Mouse (Mus musculus) embryo, embryonic 11.5 days (tissue): ENCODE results near the gene Zfp771.

Experiments used
- DNase-seq: peaks from one replicate; pipeline ENCODE4 v3.0.0-alpha.2; 2012; ENCODE audit warnings: low read depth, low spot score

Zfp771 gene

GRCm38 (mm10) chr7:127243870-127244657, at the start of gene Zfp771:
TSS of gene Zfp771 (plus strand) at chr7:127244274.
- DNase-seq: peak; percentile 88

GRCm38 (mm10) chr7:127194633-127195029, 49.4 kb upstream of the Zfp771 start:
- DNase-seq: no peak

- peak; percentile 93 for DNase-seq
Observed at GRCm38 (mm10) chr7:127195544-127196295, 48.4 kb upstream of the Zfp771 start, which contains the start of gene Cd2bp2. TSS of gene Cd2bp2 (minus strand) at chr7:127196050.

- DNase-seq: no peak
Observed at GRCm38 (mm10) chr7:127196484-127196883, 47.6 kb upstream of the Zfp771 start.

- no peak for DNase-seq
Observed at GRCm38 (mm10) chr7:127206606-127207005, 37.5 kb upstream of the Zfp771 start.

- DNase-seq: no peak
Observed at GRCm38 (mm10) chr7:127207374-127208294, 36.4 kb upstream of the Zfp771 start.

- DNase-seq: no peak
Observed at GRCm38 (mm10) chr7:127208295-127208552, 35.9 kb upstream of the Zfp771 start, which contains the start of gene Tbc1d10b. TSS of gene Tbc1d10b (minus strand) at chr7:127208468.

- DNase-seq: peak; percentile 91
Observed at GRCm38 (mm10) chr7:127208553-127209438, 35.3 kb upstream of the Zfp771 start, which contains the start of gene Mylpf. TSS of gene Mylpf (plus strand) at chr7:127208890.

GRCm38 (mm10) chr7:127209851-127210250, 34.2 kb upstream of the Zfp771 start:
- DNase-seq: no peak

GRCm38 (mm10) chr7:127210266-127210665, 33.8 kb upstream of the Zfp771 start:
- DNase-seq: no peak

GRCm38 (mm10) chr7:127211014-127211745, 32.9 kb upstream of the Zfp771 start:
- no peak for DNase-seq

GRCm38 (mm10) chr7:127212432-127213250, 31.4 kb upstream of the Zfp771 start:
- no peak for DNase-seq

GRCm38 (mm10) chr7:127213485-127213884, 30.6 kb upstream of the Zfp771 start:
- DNase-seq: no peak

- DNase-seq: no peak
Observed at GRCm38 (mm10) chr7:127213930-127214329, 30.1 kb upstream of the Zfp771 start.

GRCm38 (mm10) chr7:127214521-127214920, 29.6 kb upstream of the Zfp771 start:
- no peak for DNase-seq

GRCm38 (mm10) chr7:127214981-127215871, 28.8 kb upstream of the Zfp771 start:
- no peak for DNase-seq

- DNase-seq: no peak
Observed at GRCm38 (mm10) chr7:127216307-127216706, 27.8 kb upstream of the Zfp771 start.

GRCm38 (mm10) chr7:127217475-127217874, 26.6 kb upstream of the Zfp771 start:
- DNase-seq: no peak
